Mouse (Mus musculus): ENCODE data around the gene Shisal2a. TPM values are rescaled to one million over a fixed set of nuclear protein-coding genes. Genes with fewer than 3 reads are reported as not detected.
A peak's percentile ranks its signal among the peaks of the same experiment; 100 is the strongest.

Gene Shisal2a
- total and polyA plus RNA-seq, 3 experiments = not detected

DNA sequence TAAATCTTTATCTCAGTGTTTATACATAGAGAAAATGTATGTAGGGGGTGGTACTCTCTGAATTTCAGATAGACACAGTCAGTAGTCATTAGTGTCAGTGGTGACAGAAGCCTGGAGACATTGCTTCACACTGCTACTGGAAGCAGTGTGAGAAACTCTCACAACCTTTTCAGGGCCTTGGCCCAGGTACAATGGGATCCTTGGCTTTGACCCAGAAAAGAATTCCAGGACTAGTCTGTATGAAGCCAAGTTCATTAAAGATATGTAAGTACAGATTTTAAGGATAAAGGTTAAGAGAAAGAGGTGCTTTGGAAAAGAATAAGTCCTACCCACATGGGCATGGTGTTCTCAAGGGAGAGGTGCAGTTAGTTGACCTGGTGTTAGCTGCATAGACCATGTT, 11.1 kb upstream of the Shisal2a start:
- ATAC-seq (ENCODE audit: extremely low read depth, insufficient number of reproducible peaks, low FRiP score, poor library complexity, severe bottlenecking) = no peak

DNA sequence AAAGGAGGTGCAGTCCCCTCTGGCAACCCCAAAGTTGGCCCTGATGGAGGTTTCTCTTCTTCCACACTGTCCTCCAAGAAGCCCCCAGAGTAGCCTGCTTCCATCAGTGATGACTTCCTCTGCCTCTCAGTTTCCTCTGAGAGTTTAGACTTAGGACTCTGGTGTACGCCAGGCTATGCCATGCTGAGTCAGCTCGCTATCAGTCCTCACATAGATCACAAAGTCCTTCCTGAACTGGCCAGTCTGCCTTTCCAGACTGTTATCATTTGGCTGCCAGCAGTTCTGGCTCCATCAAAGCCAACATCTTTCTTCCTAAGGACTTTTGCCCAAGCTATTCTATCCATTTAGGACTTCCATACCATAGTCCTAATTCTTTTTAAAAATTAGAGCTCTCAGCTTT, 9.4 kb upstream of the Shisal2a start:
- Histone ChIP-seq H3K9me3 (replicated peaks) (peaks cover 3% of the 10 kb centered on the region), H3K36me3 (replicated peaks) (no peaks in the 10 kb centered on the region), H3K4me3 (ENCODE audit: low read depth, low read length) (no peak overlapping the region), H3K27me3 (ENCODE audit: insufficient read depth, low read length) (peaks cover 4% of the 10 kb centered on the region), H3K4me1 (ENCODE audit: insufficient read depth, low read depth, low read length) (peaks cover 8% of the 10 kb centered on the region)
- ATAC-seq (ENCODE audit: extremely low read depth, insufficient number of reproducible peaks, low FRiP score, poor library complexity, severe bottlenecking) (no peak), DNase-seq (ENCODE audit: low spot score) (no peak)
- no peak for TF ChIP-seq GATA1 (IDR thresholded peaks at IDR 0.05; ENCODE audit: borderline replicate concordance, low read length)
- no peak for TF ChIP-seq TAL1 (conservative IDR thresholded peaks at IDR 0.05; ENCODE audit: low read depth, low read length)
- no peak for TF ChIP-seq POLR2AphosphoS5 (IDR thresholded peaks at IDR 0.05; ENCODE audit: insufficient replicate concordance, low read depth, low read length)
- TF ChIP-seq GATA2 (IDR thresholded peaks at IDR 0.05; ENCODE audit: borderline replicate concordance, low read depth, low read length) = no peak
- TF ChIP-seq CTCF (IDR thresholded peaks at IDR 0.05; ENCODE audit: low read depth, low read length) = no peak

More for the DNA sequence above, 11.1 kb upstream of the Shisal2a start:
- no peak for DNase-seq (ENCODE audit: low spot score)
- Histone ChIP-seq H3K4me1 (ENCODE audit: insufficient read depth, low read depth, low read length) (peaks cover 5% of the 10 kb centered on the region), H3K4me3 (ENCODE audit: low read depth, low read length) (no peak overlapping the region), H3K27me3 (ENCODE audit: insufficient read depth, low read length) (no peaks in the 10 kb centered on the region), H3K9me3 (replicated peaks) (peaks cover 3% of the 10 kb centered on the region), H3K36me3 (replicated peaks) (no peaks in the 10 kb centered on the region)
- TF ChIP-seq POLR2AphosphoS5 (IDR thresholded peaks at IDR 0.05; ENCODE audit: insufficient replicate concordance, low read depth, low read length) = no peak
- TF ChIP-seq CTCF (IDR thresholded peaks at IDR 0.05; ENCODE audit: low read depth, low read length) = no peak
- TF ChIP-seq GATA2 (IDR thresholded peaks at IDR 0.05; ENCODE audit: borderline replicate concordance, low read depth, low read length) = no peak
- no peak for TF ChIP-seq TAL1 (conservative IDR thresholded peaks at IDR 0.05; ENCODE audit: low read depth, low read length)
- TF ChIP-seq GATA1 (IDR thresholded peaks at IDR 0.05; ENCODE audit: borderline replicate concordance, low read length) = no peak

DNA sequence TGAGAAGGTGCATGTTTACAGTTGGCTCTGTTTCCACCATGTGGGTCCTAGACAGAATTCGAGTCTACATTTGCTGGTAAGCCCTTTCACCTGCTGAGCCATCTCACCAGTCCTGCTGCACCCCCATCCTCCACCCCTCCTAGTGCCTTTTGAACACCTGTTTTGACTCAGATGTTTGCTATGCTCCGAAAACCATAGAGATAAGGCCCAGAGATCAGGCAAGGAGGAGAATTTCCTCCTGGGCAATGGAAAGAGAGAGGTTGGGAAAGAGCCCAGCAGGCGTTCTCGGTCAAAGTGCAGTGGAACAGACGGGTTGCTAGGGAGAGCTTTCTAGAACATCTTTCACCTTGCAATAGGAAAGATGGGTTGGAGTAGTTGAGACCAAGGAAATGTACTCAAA, 8.0 kb upstream of the Shisal2a start:
- Histone ChIP-seq H3K4me3 (ENCODE audit: low read depth, low read length) (no peak overlapping the region), H3K9me3 (replicated peaks) (peaks cover 3% of the 10 kb centered on the region), H3K36me3 (replicated peaks) (no peaks in the 10 kb centered on the region), H3K4me1 (ENCODE audit: insufficient read depth, low read depth, low read length) (peaks cover 16% of the 10 kb centered on the region), H3K27me3 (ENCODE audit: insufficient read depth, low read length) (peaks cover 12% of the 10 kb centered on the region)
- DNase-seq (ENCODE audit: low spot score) (no peak), ATAC-seq (ENCODE audit: extremely low read depth, insufficient number of reproducible peaks, low FRiP score, poor library complexity, severe bottlenecking) (no peak)
- no peak for TF ChIP-seq TAL1 (conservative IDR thresholded peaks at IDR 0.05; ENCODE audit: low read depth, low read length)
- TF ChIP-seq GATA1 (IDR thresholded peaks at IDR 0.05; ENCODE audit: borderline replicate concordance, low read length) = no peak
- TF ChIP-seq POLR2AphosphoS5 (IDR thresholded peaks at IDR 0.05; ENCODE audit: insufficient replicate concordance, low read depth, low read length) = no peak
- TF ChIP-seq CTCF (IDR thresholded peaks at IDR 0.05; ENCODE audit: low read depth, low read length) = no peak
- no peak for TF ChIP-seq GATA2 (IDR thresholded peaks at IDR 0.05; ENCODE audit: borderline replicate concordance, low read depth, low read length)

DNA sequence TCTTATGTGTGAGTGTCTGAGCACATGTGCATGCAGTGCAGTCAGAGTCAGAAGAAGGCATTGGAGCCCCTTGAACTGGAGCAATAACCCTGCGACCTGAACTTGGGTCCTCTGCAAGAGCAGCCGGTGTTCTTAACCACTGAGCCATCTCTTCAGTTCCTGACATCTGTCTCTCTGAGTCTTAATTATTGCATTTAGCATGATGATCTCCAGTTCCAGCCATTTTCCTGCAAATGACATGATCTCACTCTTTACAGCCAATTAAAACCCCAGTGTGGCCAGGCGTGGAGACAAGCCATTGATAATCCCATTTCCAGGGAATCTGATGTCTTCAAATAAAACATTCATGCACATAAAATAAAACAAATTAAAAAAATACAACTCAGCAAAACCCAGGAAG, 5.6 kb upstream of the Shisal2a start:
- no peak for TF ChIP-seq GATA2 (IDR thresholded peaks at IDR 0.05; ENCODE audit: borderline replicate concordance, low read depth, low read length)
- TF ChIP-seq GATA1 (IDR thresholded peaks at IDR 0.05; ENCODE audit: borderline replicate concordance, low read length) = no peak
- no peak for TF ChIP-seq TAL1 (conservative IDR thresholded peaks at IDR 0.05; ENCODE audit: low read depth, low read length)
- TF ChIP-seq CTCF (IDR thresholded peaks at IDR 0.05; ENCODE audit: low read depth, low read length) = no peak
- TF ChIP-seq POLR2AphosphoS5 (IDR thresholded peaks at IDR 0.05; ENCODE audit: insufficient replicate concordance, low read depth, low read length) = no peak
- no peaks in the 10 kb centered on the region for H3K36me3 ChIP-seq (replicated peaks)
- DNase-seq (ENCODE audit: low spot score) = no peak
- H3K4me1 ChIP-seq (ENCODE audit: insufficient read depth, low read depth, low read length) = peaks cover 16% of the 10 kb centered on the region
- H3K27me3 ChIP-seq (ENCODE audit: insufficient read depth, low read length) = peaks cover 28% of the 10 kb centered on the region
- H3K9me3 ChIP-seq (replicated peaks) = no peaks in the 10 kb centered on the region
- no peak for ATAC-seq (ENCODE audit: extremely low read depth, insufficient number of reproducible peaks, low FRiP score, poor library complexity, severe bottlenecking)
- no peak overlapping the region for H3K4me3 ChIP-seq (ENCODE audit: low read depth, low read length)

DNA sequence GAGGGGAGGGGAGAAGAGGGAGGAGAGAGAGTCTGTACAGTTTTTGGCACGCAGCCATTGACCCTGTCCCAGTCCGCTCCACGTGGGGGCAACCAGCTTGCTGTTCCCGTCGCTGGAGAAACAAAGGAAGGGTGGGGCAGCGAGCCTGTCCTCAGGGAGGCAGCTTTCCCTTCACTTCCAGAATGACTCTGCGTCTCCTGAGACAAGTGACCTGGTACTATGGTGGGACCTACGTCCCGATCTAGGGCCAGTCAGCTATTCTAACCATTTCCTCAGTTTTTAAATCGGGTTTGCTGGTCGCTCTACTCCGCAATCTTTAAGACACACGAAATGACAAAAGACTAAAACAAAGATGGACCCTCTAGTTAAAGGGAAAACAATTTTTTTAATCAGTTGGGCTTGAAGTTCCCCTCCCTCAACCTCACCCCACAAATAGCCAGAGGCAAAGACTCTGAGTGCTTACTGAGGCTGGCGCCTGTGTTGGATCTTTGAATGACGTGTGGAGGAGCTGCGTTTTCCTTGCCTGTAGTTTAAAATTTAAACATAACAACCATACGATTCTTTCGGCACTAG, 4.6 kb upstream of the Shisal2a start:
- no peak for DNase-seq (ENCODE audit: low spot score)
- no peak for ATAC-seq (ENCODE audit: extremely low read depth, insufficient number of reproducible peaks, low FRiP score, poor library complexity, severe bottlenecking)
- no peaks in the 10 kb centered on the region for H3K36me3 ChIP-seq (replicated peaks)
- H3K9me3 ChIP-seq (replicated peaks) = no peaks in the 10 kb centered on the region
- TF ChIP-seq GATA1 (IDR thresholded peaks at IDR 0.05; ENCODE audit: borderline replicate concordance, low read length) (no peak), POLR2AphosphoS5 (IDR thresholded peaks at IDR 0.05; ENCODE audit: insufficient replicate concordance, low read depth, low read length) (no peak), CTCF (IDR thresholded peaks at IDR 0.05; ENCODE audit: low read depth, low read length) (no peak), TAL1 (conservative IDR thresholded peaks at IDR 0.05; ENCODE audit: low read depth, low read length) (no peak)
- peaks cover 37% of the 10 kb centered on the region for H3K27me3 ChIP-seq (ENCODE audit: insufficient read depth, low read length)
- H3K4me3 ChIP-seq (ENCODE audit: low read depth, low read length) = peak overlapping the region; percentile 38; the same call in 1 of the 2 replicates
- peaks cover 16% of the 10 kb centered on the region for H3K4me1 ChIP-seq (ENCODE audit: insufficient read depth, low read depth, low read length)

DNA sequence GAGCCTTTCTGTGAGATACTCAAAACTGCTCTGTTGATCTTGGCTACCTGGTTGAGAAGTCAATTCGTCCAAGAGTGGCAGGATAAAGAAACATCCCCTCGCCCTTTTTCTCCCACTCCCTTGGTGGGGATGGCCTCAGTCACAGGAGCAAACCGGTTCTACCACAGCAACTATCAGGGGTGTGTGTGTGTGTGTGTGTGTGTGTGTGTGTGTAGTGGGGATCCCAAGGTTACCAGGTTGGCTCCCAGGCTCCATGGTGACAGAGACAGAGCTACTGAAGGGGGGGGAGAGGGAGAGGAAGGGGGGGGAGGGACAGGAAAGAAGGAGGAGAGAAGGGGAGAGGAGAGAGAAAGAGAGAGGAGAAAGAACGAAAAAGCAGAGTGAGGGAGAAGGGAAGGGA, 4.0 kb upstream of the Shisal2a start:
- no peaks in the 10 kb centered on the region for H3K9me3 ChIP-seq (replicated peaks)
- DNase-seq (ENCODE audit: low spot score) (no peak), ATAC-seq (ENCODE audit: extremely low read depth, insufficient number of reproducible peaks, low FRiP score, poor library complexity, severe bottlenecking) (no peak)
- H3K36me3 ChIP-seq (replicated peaks) = no peaks in the 10 kb centered on the region
- peaks cover 44% of the 10 kb centered on the region for H3K27me3 ChIP-seq (ENCODE audit: insufficient read depth, low read length)
- TF ChIP-seq GATA1 (IDR thresholded peaks at IDR 0.05; ENCODE audit: borderline replicate concordance, low read length) = no peak
- TF ChIP-seq GATA2 (IDR thresholded peaks at IDR 0.05; ENCODE audit: borderline replicate concordance, low read depth, low read length) = no peak
- no peak for TF ChIP-seq CTCF (IDR thresholded peaks at IDR 0.05; ENCODE audit: low read depth, low read length)
- TF ChIP-seq POLR2AphosphoS5 (IDR thresholded peaks at IDR 0.05; ENCODE audit: insufficient replicate concordance, low read depth, low read length) = no peak
- no peak for TF ChIP-seq TAL1 (conservative IDR thresholded peaks at IDR 0.05; ENCODE audit: low read depth, low read length)
- H3K4me1 ChIP-seq (ENCODE audit: insufficient read depth, low read depth, low read length) = peaks cover 11% of the 10 kb centered on the region
- H3K4me3 ChIP-seq (ENCODE audit: low read depth, low read length) = no peak overlapping the region

Measured in G1E (cell line).